Mouse (Mus musculus): ENCODE results near the gene Gstm4. TPM values are rescaled to one million over a fixed set of nuclear protein-coding genes. Genes with fewer than 3 reads are reported as not detected.
"Not testable (repeated sequence)": the region's sequence is repeated elsewhere in the genome, so short reads cannot be mapped to it uniquely, and the experiment has no call there.

Gstm4 gene
- polyA plus RNA-seq, 1 experiment from 2014 or later, result 19.4 TPM

GRCm38 (mm10) chr3:108011558-108011957, 33.1 kb downstream of the Gstm4 start:
- DNase-seq (ENCODE audit: low spot score) (no peak), ATAC-seq (ENCODE audit: low FRiP score, low TSS enrichment) (no peak)
- Histone ChIP-seq H3K9me3 (ENCODE audit: control insufficient read depth, low read length) (no peaks in the 10 kb centered on the region), H3K4me1 (replicated peaks; ENCODE audit: control insufficient read depth, insufficient read depth) (0 out of 2 replicates have a peak, but pooled peaks cover 3% of the 10 kb centered on the region), H3K4me3 (ENCODE audit: low read depth, low read length) (no peak overlapping the region), H3K9ac (ENCODE audit: low read length) (no peak overlapping the region), H3K27ac (replicated peaks) (no peak overlapping the region), H3K4me2 (replicated peaks; ENCODE audit: low read depth) (no peak overlapping the region), H3K36me3 (ENCODE audit: control insufficient read depth, insufficient read depth, low read length) (no peaks in the 10 kb centered on the region), H3K27me3 (ENCODE audit: control insufficient read depth, insufficient read depth, low read length) (no peaks in the 10 kb centered on the region)
- TF ChIP-seq EP300 (optimal IDR thresholded peaks at IDR 0.05) (no peak), CTCF (IDR thresholded peaks at IDR 0.05; ENCODE audit: low read depth) (no peak)
- 73% methylated on average over 3 of the region's 3 CpGs for WGBS

GRCm38 (mm10) chr3:108010286-108010685, 34.4 kb downstream of the Gstm4 start:
- Histone ChIP-seq H3K4me3 (ENCODE audit: low read depth, low read length) (no peak overlapping the region), H3K4me2 (replicated peaks; ENCODE audit: low read depth) (no peak overlapping the region), H3K9me3 (ENCODE audit: control insufficient read depth, low read length) (no peaks in the 10 kb centered on the region), H3K27me3 (ENCODE audit: control insufficient read depth, insufficient read depth, low read length) (no peaks in the 10 kb centered on the region), H3K27ac (replicated peaks) (no peak overlapping the region), H3K36me3 (ENCODE audit: control insufficient read depth, insufficient read depth, low read length) (no peaks in the 10 kb centered on the region), H3K9ac (ENCODE audit: low read length) (no peak overlapping the region), H3K4me1 (replicated peaks; ENCODE audit: control insufficient read depth, insufficient read depth) (0 out of 2 replicates have a peak, but pooled peaks cover 3% of the 10 kb centered on the region)
- DNase-seq (ENCODE audit: low spot score), result no peak
- no peak for ATAC-seq (ENCODE audit: low FRiP score, low TSS enrichment)
- WGBS, result 64% methylated on average over 2 of the region's 2 CpGs
- TF ChIP-seq CTCF (IDR thresholded peaks at IDR 0.05; ENCODE audit: low read depth), result no peak
- no peak for TF ChIP-seq EP300 (optimal IDR thresholded peaks at IDR 0.05)

GRCm38 (mm10) chr3:108002021-108002420, 42.7 kb downstream of the Gstm4 start:
- no peak for ATAC-seq (ENCODE audit: low FRiP score, low TSS enrichment)
- TF ChIP-seq CTCF (IDR thresholded peaks at IDR 0.05; ENCODE audit: low read depth) (no peak), EP300 (optimal IDR thresholded peaks at IDR 0.05) (no peak)
- no peak overlapping the region for H3K27ac ChIP-seq (replicated peaks)
- H3K9me3 ChIP-seq (ENCODE audit: control insufficient read depth, low read length), result no peaks in the 10 kb centered on the region
- no peak for DNase-seq (ENCODE audit: low spot score)
- no peak overlapping the region for H3K4me3 ChIP-seq (ENCODE audit: low read depth, low read length)
- no peaks in the 10 kb centered on the region for H3K27me3 ChIP-seq (ENCODE audit: control insufficient read depth, insufficient read depth, low read length)
- H3K4me2 ChIP-seq (replicated peaks; ENCODE audit: low read depth), result no peak overlapping the region
- 56% methylated on average over 8 of the region's 8 CpGs for WGBS
- H3K4me1 ChIP-seq (replicated peaks; ENCODE audit: control insufficient read depth, insufficient read depth), result no peaks in the 10 kb centered on the region
- no peaks in the 10 kb centered on the region for H3K36me3 ChIP-seq (ENCODE audit: control insufficient read depth, insufficient read depth, low read length)
- no peak overlapping the region for H3K9ac ChIP-seq (ENCODE audit: low read length)

GRCm38 (mm10) chr3:107999491-107999890, 45.2 kb downstream of the Gstm4 start:
- Histone ChIP-seq H3K9me3 (ENCODE audit: control insufficient read depth, low read length) (no peaks in the 10 kb centered on the region), H3K4me1 (replicated peaks; ENCODE audit: control insufficient read depth, insufficient read depth) (no peaks in the 10 kb centered on the region), H3K27ac (replicated peaks) (no peak overlapping the region), H3K4me3 (ENCODE audit: low read depth, low read length) (no peak overlapping the region), H3K27me3 (ENCODE audit: control insufficient read depth, insufficient read depth, low read length) (no peaks in the 10 kb centered on the region), H3K36me3 (ENCODE audit: control insufficient read depth, insufficient read depth, low read length) (no peaks in the 10 kb centered on the region), H3K4me2 (replicated peaks; ENCODE audit: low read depth) (no peak overlapping the region), H3K9ac (ENCODE audit: low read length) (no peak overlapping the region)
- WGBS, result 63% methylated on average over 3 of the region's 3 CpGs
- DNase-seq (ENCODE audit: low spot score), result no peak
- ATAC-seq (ENCODE audit: low FRiP score, low TSS enrichment), result no peak
- TF ChIP-seq CTCF (IDR thresholded peaks at IDR 0.05; ENCODE audit: low read depth), result no peak
- TF ChIP-seq EP300 (optimal IDR thresholded peaks at IDR 0.05), result no peak

- no peaks in the 10 kb centered on the region for H3K9me3 ChIP-seq (ENCODE audit: control insufficient read depth, low read length)
- H3K9ac ChIP-seq (ENCODE audit: low read length), result no peak overlapping the region
- no peaks in the 10 kb centered on the region for H3K27me3 ChIP-seq (ENCODE audit: control insufficient read depth, insufficient read depth, low read length)
- WGBS, result 88% methylated on average over 3 of the region's 3 CpGs
- no peak overlapping the region for H3K4me3 ChIP-seq (ENCODE audit: low read depth, low read length)
- no peak overlapping the region for H3K4me2 ChIP-seq (replicated peaks; ENCODE audit: low read depth)
- H3K27ac ChIP-seq (replicated peaks), result no peak overlapping the region
- no peaks in the 10 kb centered on the region for H3K4me1 ChIP-seq (replicated peaks; ENCODE audit: control insufficient read depth, insufficient read depth)
- DNase-seq (ENCODE audit: low spot score) (no peak), ATAC-seq (ENCODE audit: low FRiP score, low TSS enrichment) (no peak)
- no peak for TF ChIP-seq EP300 (optimal IDR thresholded peaks at IDR 0.05)
- TF ChIP-seq CTCF (IDR thresholded peaks at IDR 0.05; ENCODE audit: low read depth), result no peak
- H3K36me3 ChIP-seq (ENCODE audit: control insufficient read depth, insufficient read depth, low read length), result no peaks in the 10 kb centered on the region
These were observed 46.1 kb downstream of the Gstm4 start for GRCm38 (mm10) chr3:107998591-107998990.

GRCm38 (mm10) chr3:107996576-107996975, 48.1 kb downstream of the Gstm4 start:
- DNase-seq (ENCODE audit: low spot score) (no peak), ATAC-seq (ENCODE audit: low FRiP score, low TSS enrichment) (no peak)
- Histone ChIP-seq H3K27me3 (ENCODE audit: control insufficient read depth, insufficient read depth, low read length) (no peaks in the 10 kb centered on the region), H3K4me2 (replicated peaks; ENCODE audit: low read depth) (no peak overlapping the region), H3K27ac (replicated peaks) (no peak overlapping the region), H3K36me3 (ENCODE audit: control insufficient read depth, insufficient read depth, low read length) (no peaks in the 10 kb centered on the region), H3K4me1 (replicated peaks; ENCODE audit: control insufficient read depth, insufficient read depth) (no peaks in the 10 kb centered on the region), H3K9me3 (ENCODE audit: control insufficient read depth, low read length) (no peaks in the 10 kb centered on the region), H3K9ac (ENCODE audit: low read length) (no peak overlapping the region), H3K4me3 (ENCODE audit: low read depth, low read length) (no peak overlapping the region)
- WGBS, result 81% methylated on average over 4 of the region's 4 CpGs
- no peak for TF ChIP-seq CTCF (IDR thresholded peaks at IDR 0.05; ENCODE audit: low read depth)
- TF ChIP-seq EP300 (optimal IDR thresholded peaks at IDR 0.05), result no peak

GRCm38 (mm10) chr3:107995974-107996373, 48.7 kb downstream of the Gstm4 start:
- H3K9me3 ChIP-seq (ENCODE audit: control insufficient read depth, low read length); H3K36me3 ChIP-seq (ENCODE audit: control insufficient read depth, insufficient read depth, low read length); DNase-seq (ENCODE audit: low spot score); H3K27ac ChIP-seq (replicated peaks); H3K4me3 ChIP-seq (ENCODE audit: low read depth, low read length); H3K27me3 ChIP-seq (ENCODE audit: control insufficient read depth, insufficient read depth, low read length); H3K4me2 ChIP-seq (replicated peaks; ENCODE audit: low read depth); ATAC-seq (ENCODE audit: low FRiP score, low TSS enrichment); H3K4me1 ChIP-seq (replicated peaks; ENCODE audit: control insufficient read depth, insufficient read depth); H3K9ac ChIP-seq (ENCODE audit: low read length): not testable (repeated sequence)
- 69% methylated on average over 2 of the region's 2 CpGs for WGBS
